Mouse (Mus musculus): ENCODE measurements around the gene 1700025G04Rik.

- TF ChIP-seq CTCF (IDR thresholded peaks at IDR 0.05; ENCODE audit: low read depth, low read length) (no peak), TAL1 (conservative IDR thresholded peaks at IDR 0.05; ENCODE audit: low read depth, low read length) (no peak)
Measured at GRCm38 (mm10) chr1:151964811-151965210, 125.1 kb downstream of the 1700025G04Rik start.

Data from G1E (cell line).